Mouse (Mus musculus) heart, adult 2 months (tissue): ENCODE data around the gene Rbfox3. TPM values are rescaled to one million over a fixed set of nuclear protein-coding genes. Genes with fewer than 3 reads are reported as not detected.

Experiments used
- DNase-seq, 2 experiments: peaks; one replicate each; pipeline ENCODE4 v3.0.0; 2021
- H3K27ac ChIP-seq: fragments of 200-600 bp; 2 replicates; pipeline ENCODE4 v1.8.1; 2022
- H3K27me3 ChIP-seq: fragments of 200-500 bp; 2 replicates; pipeline ENCODE4 v1.6.1; 2012; ENCODE audit warnings: mild to moderate bottlenecking, low read length, inconsistent platforms, mixed read lengths; ENCODE audit not compliant: control insufficient read depth, insufficient read depth
- H3K36me3 ChIP-seq: fragments of 200-500 bp; 2 replicates; pipeline ENCODE4 v1.6.1; 2012; ENCODE audit warnings: low read length, inconsistent platforms; ENCODE audit not compliant: control insufficient read depth, insufficient read depth
- H3K4me1 ChIP-seq: fragments of 200-500 bp; 2 replicates; pipeline ENCODE4 v1.6.1; 2011; ENCODE audit warnings: low read length; ENCODE audit not compliant: control insufficient read depth, insufficient read depth
- H3K4me3 ChIP-seq: fragments of 200-600 bp; 2 replicates; pipeline ENCODE4 v1.8.1; 2022
- H3K79me2 ChIP-seq: fragments of 200-500 bp; replicated peaks from 2 replicates; pipeline ENCODE4 v1.6.1; 2012; ENCODE audit warnings: mild to moderate bottlenecking, inconsistent platforms, low read length, moderate library complexity, mixed read lengths; ENCODE audit not compliant: control insufficient read depth, insufficient read depth
- H3K9ac ChIP-seq: fragments of 200-500 bp; 2 replicates; pipeline ENCODE4 v1.6.1; 2012; ENCODE audit warnings: low read depth, mild to moderate bottlenecking, control low read depth, inconsistent platforms, low read length, mixed read lengths
- CTCF ChIP-seq: fragments of 200-600 bp; IDR thresholded peaks from 2 replicates; pipeline ENCODE4 v1.8.1; 2022; ENCODE audit warnings: antibody characterized with exemption, mild to moderate bottlenecking, moderate library complexity
- EP300 ChIP-seq: fragments of 200-500 bp; IDR thresholded peaks from 2 replicates; pipeline ENCODE4 v1.6.1; 2011; ENCODE audit warnings: low read depth, low read length, control low read depth; ENCODE audit not compliant: insufficient read depth
- POLR2A ChIP-seq: fragments of 200-500 bp; IDR thresholded peaks from 2 replicates; pipeline ENCODE4 v1.6.1; 2011; ENCODE audit warnings: mild to moderate bottlenecking, low read depth, low read length, control low read depth; ENCODE audit not compliant: insufficient read depth
- WGBS: fragments of 180-500 bp; shearing (Covaris S2); methylation state at CpG from one replicate; pipeline ENCODE4 v1.1.7; 2018; 5-methylcytosine and 5-hydroxymethylcytosine counted together
- intact Hi-C: fragments of 180-260 bp; cut with DNase I; formaldehyde crosslinking; loops from one replicate; pipeline ENCODE4 v1.15.1; 2025
- polyA plus RNA-seq: library from polyadenylated mRNA; depleted of rRNA; stranded (reverse); fragments of >200 nt; gene quantifications from 2 replicates; pipeline ENCODE4 v1.2.3, GENCODE M21; 2012
- total RNA-seq, 2 experiments: library from RNA; stranded (reverse); gene quantifications; 2 replicates each; pipeline ENCODE4 v1.2.3; 2021

The Rbfox3 gene
- total and polyA plus RNA-seq, 3 experiments, result 0.16 to 0.23 TPM; not detected in 1

GRCm38 (mm10) chr11:118832793-118833481 is 78.5 kb downstream of the Rbfox3 start:
- Histone ChIP-seq H3K79me2 (no peaks in the 10 kb centered on the region), H3K36me3 (no peaks in the 10 kb centered on the region), H3K9ac (no peak overlapping the region), H3K27me3 (no peaks in the 10 kb centered on the region), H3K4me3 (no peak overlapping the region), H3K4me1 (no peaks in the 10 kb centered on the region), H3K27ac (no peak overlapping the region)
- TF ChIP-seq CTCF (no peak), EP300 (no peak), POLR2A (no peak)
- intact Hi-C loops, result no loop called here
- DNase-seq, result no peak
- 71% methylated on average over 10 of the region's 10 CpGs for WGBS

- H3K4me1 ChIP-seq, result no peaks in the 10 kb centered on the region
- intact Hi-C loops, result no loop called here
- no peaks in the 10 kb centered on the region for H3K27me3 ChIP-seq
- H3K36me3 ChIP-seq, result no peaks in the 10 kb centered on the region
- no peaks in the 10 kb centered on the region for H3K79me2 ChIP-seq
- no peak for DNase-seq
- no peak for TF ChIP-seq EP300
- no peak for TF ChIP-seq POLR2A
- peak; percentile 23; the same call in 1 of the 2 replicates for TF ChIP-seq CTCF
- no peak overlapping the region for H3K4me3 ChIP-seq
- H3K27ac ChIP-seq, result no peak overlapping the region
- H3K9ac ChIP-seq, result no peak overlapping the region
- 57% methylated on average over 7 of the region's 7 CpGs for WGBS
These were observed 79.7 kb downstream of the Rbfox3 start for GRCm38 (mm10) chr11:118831730-118832129.

GRCm38 (mm10) chr11:118825280-118826094 is 85.9 kb downstream of the Rbfox3 start:
- TF ChIP-seq CTCF (no peak), POLR2A (no peak), EP300 (no peak)
- no peaks in the 10 kb centered on the region for H3K36me3 ChIP-seq
- H3K27ac ChIP-seq, result no peak overlapping the region
- intact Hi-C loops, result no loop called here
- H3K9ac ChIP-seq, result no peak overlapping the region
- no peaks in the 10 kb centered on the region for H3K4me1 ChIP-seq
- H3K4me3 ChIP-seq, result no peak overlapping the region
- DNase-seq, result no peak
- no peaks in the 10 kb centered on the region for H3K27me3 ChIP-seq
- WGBS, result 61% methylated on average over 25 of the region's 25 CpGs
- H3K79me2 ChIP-seq, result no peaks in the 10 kb centered on the region

GRCm38 (mm10) chr11:118821353-118821752 is 90.0 kb downstream of the Rbfox3 start:
- no peaks in the 10 kb centered on the region for H3K27me3 ChIP-seq
- no peaks in the 10 kb centered on the region for H3K36me3 ChIP-seq
- 37% methylated on average over 2 of the region's 2 CpGs for WGBS
- H3K9ac ChIP-seq, result no peak overlapping the region
- no peaks in the 10 kb centered on the region for H3K4me1 ChIP-seq
- DNase-seq, result peak; percentile 44 to 51
- no peak overlapping the region for H3K4me3 ChIP-seq
- intact Hi-C loops, result no loop called here
- no peak overlapping the region for H3K27ac ChIP-seq
- no peaks in the 10 kb centered on the region for H3K79me2 ChIP-seq
- TF ChIP-seq EP300 (no peak), POLR2A (no peak), CTCF (no peak)

GRCm38 (mm10) chr11:118818528-118818927 is 92.9 kb downstream of the Rbfox3 start:
- WGBS, result 93% methylated on average over 8 of the region's 8 CpGs

GRCm38 (mm10) chr11:118815118-118815517 is 96.3 kb downstream of the Rbfox3 start:
- H3K36me3 ChIP-seq, result no peaks in the 10 kb centered on the region
- H3K4me1 ChIP-seq, result no peaks in the 10 kb centered on the region
- DNase-seq, result no peak
- intact Hi-C loops, result no loop called here
- 61% methylated on average over 5 of the region's 5 CpGs for WGBS
- no peak overlapping the region for H3K9ac ChIP-seq
- no peaks in the 10 kb centered on the region; the same call in 1 of the 2 replicates for H3K27me3 ChIP-seq
- H3K4me3 ChIP-seq, result no peak overlapping the region
- no peak for TF ChIP-seq CTCF
- TF ChIP-seq POLR2A, result no peak
- TF ChIP-seq EP300, result no peak
- no peaks in the 10 kb centered on the region for H3K79me2 ChIP-seq
- no peak overlapping the region for H3K27ac ChIP-seq

More at GRCm38 (mm10) chr11:118818528-118818927, 92.9 kb downstream of the Rbfox3 start:
- no peak for DNase-seq
- H3K27ac ChIP-seq, result no peak overlapping the region
- no peak for TF ChIP-seq POLR2A
- TF ChIP-seq CTCF, result no peak
- TF ChIP-seq EP300, result no peak
- H3K4me1 ChIP-seq, result no peaks in the 10 kb centered on the region
- no peaks in the 10 kb centered on the region for H3K79me2 ChIP-seq
- intact Hi-C loops, result no loop called here
- no peaks in the 10 kb centered on the region for H3K36me3 ChIP-seq
- H3K4me3 ChIP-seq, result no peak overlapping the region
- H3K27me3 ChIP-seq, result no peaks in the 10 kb centered on the region; the same call in 1 of the 2 replicates
- H3K9ac ChIP-seq, result no peak overlapping the region
